Mouse (Mus musculus) natural killer cell, adult 2 months (primary cell): ENCODE results near the gene Ndrg3.
A peak's percentile ranks its signal among the peaks of the same experiment; 100 is the strongest.
"Not testable (repeated sequence)": the region's sequence is repeated elsewhere in the genome, so short reads cannot be mapped to it uniquely, and the experiment has no call there.

Experiments used
- DNase-seq, 2 experiments: peaks; one replicate each; pipeline ENCODE4 v3.0.0; 2022; ENCODE audit warnings: low spot score in 2 of 2

Gene Ndrg3

GRCm38 (mm10) chr2:156901883-156902282 is 90.0 kb downstream of the Ndrg3 start:
- DNase-seq, result no peak

GRCm38 (mm10) chr2:156901344-156901743 is 90.5 kb downstream of the Ndrg3 start:
- no peak for DNase-seq

- DNase-seq, result no peak
Observed at GRCm38 (mm10) chr2:156899184-156899583, 92.7 kb downstream of the Ndrg3 start.

DNA sequence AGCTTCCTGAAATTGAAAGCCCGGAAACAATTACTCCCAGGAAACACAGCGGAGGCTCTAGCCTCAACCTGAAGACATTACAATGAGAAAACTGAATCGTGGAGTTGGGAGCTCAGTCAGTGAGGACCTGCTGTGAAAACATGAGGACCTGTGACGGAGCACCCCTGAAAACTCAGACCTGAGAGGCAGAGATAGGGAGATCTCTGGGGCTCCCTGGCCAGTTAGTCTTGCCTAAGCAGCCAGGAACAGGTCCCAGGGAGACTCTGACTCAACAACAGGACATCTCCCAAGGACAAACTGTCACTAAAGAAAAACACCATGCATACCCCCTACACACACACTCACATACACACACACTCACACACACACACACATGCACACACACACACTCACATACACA is 93.5 kb downstream of the Ndrg3 start:
- DNase-seq, result no peak

GRCm38 (mm10) chr2:156897034-156897433 is 94.8 kb downstream of the Ndrg3 start:
- no peak for DNase-seq

- no peak for DNase-seq
Observed at GRCm38 (mm10) chr2:156896384-156896914, 95.4 kb downstream of the Ndrg3 start.

DNA sequence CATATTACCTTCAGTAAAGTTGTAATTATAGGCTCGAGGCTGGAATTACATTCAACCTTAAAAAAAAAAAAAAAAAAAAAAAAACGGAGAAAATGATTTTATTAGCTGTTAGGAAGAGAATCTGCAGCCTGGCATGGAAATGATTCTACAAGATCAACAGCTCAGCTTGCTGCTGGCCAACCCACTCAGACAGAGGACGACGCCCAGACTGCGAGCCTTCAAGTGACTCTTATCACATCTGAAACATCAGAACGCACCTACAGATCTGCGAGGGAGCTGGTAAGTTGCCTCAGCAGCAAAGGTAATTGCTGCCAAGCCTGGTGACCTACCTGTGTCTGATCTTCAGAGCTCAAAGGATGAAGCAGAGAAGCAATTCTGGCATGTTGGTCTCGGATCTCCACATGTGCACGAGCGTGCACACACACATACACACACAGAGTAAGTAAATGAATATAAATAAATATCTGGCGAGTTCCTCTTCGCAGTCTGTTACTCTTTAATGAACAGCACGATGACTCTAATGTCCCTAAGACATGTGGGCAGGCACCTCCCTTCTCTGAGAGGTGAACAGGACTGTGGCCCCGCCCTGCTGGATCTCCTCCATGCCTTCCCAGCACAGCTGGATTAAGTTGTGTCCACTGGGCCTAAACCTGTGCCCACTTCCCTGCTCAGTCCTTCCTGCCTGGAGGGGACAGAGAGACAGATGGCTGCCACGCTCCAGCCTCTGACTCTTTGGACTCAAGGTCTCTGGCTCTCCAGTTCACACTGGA is 97.2 kb downstream of the Ndrg3 start:
- no peak for DNase-seq

- DNase-seq, result no peak
Observed at GRCm38 (mm10) chr2:156892821-156893220, 99.0 kb downstream of the Ndrg3 start.

DNA sequence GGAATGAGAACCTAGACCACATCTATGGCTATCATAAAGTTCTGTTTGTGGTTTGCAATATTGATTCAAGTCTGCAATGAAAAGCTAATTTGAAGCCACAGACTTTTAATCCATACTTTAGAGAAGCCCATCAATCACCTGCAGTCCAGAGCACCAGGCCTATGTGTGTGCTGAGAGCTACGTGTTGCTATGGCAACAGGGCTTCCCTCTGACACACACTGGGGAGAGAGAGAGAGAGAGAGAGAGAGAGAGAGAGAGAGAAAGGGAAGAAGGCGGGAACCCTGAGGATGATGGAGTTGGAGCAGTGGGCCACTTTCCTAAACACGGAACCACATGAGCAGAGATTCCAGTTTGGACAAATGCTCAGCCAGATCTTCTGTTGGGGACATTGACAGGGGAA is 99.6 kb downstream of the Ndrg3 start:
- DNase-seq, result no peak

DNA sequence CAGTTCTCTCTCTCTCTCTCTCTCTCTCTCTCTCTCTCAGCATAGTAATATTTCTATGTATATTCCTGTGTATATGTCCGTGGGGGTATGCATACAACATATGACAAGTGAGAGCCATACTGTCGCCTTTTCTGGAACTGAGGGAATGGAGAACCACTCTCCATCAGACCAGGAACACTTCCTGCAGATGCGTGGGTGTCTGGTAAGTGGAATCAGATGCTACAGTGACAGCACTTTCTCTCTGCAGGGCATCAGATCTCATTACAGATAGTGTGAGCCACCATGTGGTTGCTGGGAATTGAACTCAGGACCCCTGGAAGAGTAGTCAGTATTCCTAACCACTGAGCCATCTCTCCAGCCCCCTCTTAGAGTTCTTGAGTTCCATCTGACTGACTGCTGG is 103.4 kb downstream of the Ndrg3 start:
- DNase-seq, result no peak

DNA sequence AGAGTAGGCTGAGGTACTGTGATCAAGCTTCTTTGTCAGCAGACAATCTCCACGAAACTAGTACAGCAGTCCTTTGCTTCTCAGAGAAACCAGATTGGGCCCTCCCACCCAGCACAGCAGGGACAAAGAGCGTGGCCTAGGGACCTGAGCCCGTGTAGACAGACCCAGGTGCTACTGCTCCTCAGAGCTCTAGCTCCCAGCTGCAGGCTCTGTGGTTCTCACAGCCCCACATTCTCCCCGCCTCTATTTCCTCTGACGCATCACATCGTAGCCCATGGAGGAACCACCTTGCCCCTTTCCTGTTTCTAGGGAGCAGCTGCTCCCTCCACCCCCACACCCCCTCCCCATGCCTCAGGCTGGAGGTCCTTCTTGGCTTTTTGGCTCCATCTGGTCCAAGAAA is 104.8 kb downstream of the Ndrg3 start, which contains the start of gene Sla2:
TSS of gene Sla2 (minus strand) at position 176 of the 400 bp plus-strand sequence.
- DNase-seq, result peak; percentile 59 to 60

GRCm38 (mm10) chr2:156886084-156886631 is 105.7 kb downstream of the Ndrg3 start:
- peak; percentile 19 to 39 for DNase-seq

- DNase-seq, result not testable (repeated sequence)
Observed at GRCm38 (mm10) chr2:156885666-156886065, 106.2 kb downstream of the Ndrg3 start.

DNA sequence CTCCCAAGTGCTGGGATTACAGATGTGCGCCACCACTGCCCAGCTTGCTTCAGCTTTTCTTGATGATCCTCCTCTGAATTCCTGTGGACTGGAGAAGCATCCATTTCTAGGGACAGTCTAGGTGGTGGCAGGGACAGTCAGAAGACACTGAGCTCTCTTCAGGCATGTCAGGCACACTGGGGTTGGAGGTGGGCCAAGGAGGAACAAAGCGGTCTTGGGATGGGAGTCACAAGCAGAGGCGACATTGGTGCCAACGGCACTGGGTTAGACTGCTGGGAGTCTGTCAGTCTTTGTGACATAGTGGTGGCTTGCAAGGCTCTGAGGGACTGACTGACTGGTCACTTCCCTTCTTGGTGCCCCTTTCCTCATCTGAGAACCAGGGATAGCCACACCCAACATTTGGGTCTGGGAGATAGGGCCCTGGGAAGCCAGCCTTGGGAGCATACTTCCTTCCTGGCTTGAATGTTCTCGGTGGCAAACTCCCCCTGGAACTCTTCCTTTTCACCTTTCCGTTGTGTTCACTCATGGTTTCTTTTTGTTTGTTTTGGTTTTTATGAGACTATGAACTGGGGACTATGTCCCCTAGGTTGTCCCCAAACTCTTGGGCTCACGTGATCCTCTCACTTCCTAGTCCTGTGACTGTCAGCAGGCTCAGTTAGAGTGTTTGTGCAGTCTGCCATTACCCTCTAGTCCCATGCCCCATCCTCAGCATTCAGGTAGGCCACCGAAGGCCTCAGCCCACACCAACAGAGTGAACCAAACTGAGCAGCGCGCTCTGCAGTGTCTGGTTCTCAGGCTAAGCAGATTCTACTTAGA is 107.3 kb downstream of the Ndrg3 start:
- DNase-seq, result no peak

DNA sequence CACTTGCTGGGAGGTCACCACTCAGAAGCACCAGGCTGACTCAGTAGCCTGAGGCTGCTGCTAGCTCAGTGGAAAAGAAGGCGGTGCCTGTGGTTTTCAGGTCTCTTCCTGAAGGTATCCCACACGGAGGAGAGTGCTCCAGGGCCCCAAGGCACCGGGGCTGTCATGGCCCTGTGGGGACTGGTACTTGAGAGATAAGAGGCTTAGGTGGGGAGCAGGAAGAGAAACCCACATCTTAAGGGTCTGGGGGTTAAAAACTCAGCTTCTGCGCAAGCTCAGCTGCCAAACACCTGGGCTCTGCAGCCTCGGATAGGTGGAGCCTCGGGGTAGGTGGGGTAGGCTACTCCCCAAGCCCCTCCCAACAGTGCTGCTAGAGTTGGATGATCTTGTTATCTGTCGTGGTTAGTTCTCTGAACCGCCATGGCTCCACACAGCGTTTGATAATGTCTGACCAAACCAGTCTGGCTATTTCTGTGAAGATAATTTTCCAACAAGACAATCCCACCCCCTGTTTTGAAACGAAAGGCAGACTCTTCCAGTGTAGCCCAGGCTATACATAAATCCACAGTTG is 109.3 kb downstream of the Ndrg3 start:
- DNase-seq, result peak in 1 of 2 experiments; percentile 26

DNA sequence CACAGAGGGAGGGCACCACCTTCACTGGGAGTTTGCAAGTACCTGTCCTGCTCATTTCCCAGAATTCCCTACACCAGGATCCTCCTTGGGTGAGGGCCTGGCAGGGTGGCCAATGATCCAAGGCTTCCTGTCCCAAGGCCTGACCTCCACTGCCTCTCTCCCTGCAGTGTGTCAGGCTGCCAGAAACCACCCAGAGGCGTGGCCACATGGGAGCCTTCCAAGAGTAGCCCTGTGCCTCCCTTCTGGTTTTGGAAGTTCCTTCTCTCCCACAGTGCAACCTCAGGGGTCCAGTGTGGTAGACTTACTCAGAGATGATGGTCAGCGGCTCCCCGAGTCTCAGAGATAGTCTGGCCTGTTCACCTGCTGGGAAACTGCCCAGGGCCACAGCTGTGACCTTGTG is 112.3 kb downstream of the Ndrg3 start:
- DNase-seq, result no peak

- DNase-seq, result peak; percentile 82 to 92
Observed at GRCm38 (mm10) chr2:156877726-156878125, 114.1 kb downstream of the Ndrg3 start.
